Mouse (Mus musculus) heart, postnatal 4 days (tissue): ENCODE results near the gene Pes1. TPM values are rescaled to one million over a fixed set of nuclear protein-coding genes. Genes with fewer than 3 reads are reported as not detected.
"Not testable (repeated sequence)": the region's sequence is repeated elsewhere in the genome, so short reads cannot be mapped to it uniquely, and the experiment has no call there.

Experiments used
- DNase-seq: peaks from one replicate; pipeline ENCODE4 v3.0.0; 2021
- total RNA-seq, 2 experiments: library from RNA; stranded (reverse); gene quantifications; 2 replicates each; pipeline ENCODE4 v1.2.3; 2021

Gene Pes1
- total RNA-seq: 10 to 100 TPM; 41.0 to 42.0 TPM

DNA sequence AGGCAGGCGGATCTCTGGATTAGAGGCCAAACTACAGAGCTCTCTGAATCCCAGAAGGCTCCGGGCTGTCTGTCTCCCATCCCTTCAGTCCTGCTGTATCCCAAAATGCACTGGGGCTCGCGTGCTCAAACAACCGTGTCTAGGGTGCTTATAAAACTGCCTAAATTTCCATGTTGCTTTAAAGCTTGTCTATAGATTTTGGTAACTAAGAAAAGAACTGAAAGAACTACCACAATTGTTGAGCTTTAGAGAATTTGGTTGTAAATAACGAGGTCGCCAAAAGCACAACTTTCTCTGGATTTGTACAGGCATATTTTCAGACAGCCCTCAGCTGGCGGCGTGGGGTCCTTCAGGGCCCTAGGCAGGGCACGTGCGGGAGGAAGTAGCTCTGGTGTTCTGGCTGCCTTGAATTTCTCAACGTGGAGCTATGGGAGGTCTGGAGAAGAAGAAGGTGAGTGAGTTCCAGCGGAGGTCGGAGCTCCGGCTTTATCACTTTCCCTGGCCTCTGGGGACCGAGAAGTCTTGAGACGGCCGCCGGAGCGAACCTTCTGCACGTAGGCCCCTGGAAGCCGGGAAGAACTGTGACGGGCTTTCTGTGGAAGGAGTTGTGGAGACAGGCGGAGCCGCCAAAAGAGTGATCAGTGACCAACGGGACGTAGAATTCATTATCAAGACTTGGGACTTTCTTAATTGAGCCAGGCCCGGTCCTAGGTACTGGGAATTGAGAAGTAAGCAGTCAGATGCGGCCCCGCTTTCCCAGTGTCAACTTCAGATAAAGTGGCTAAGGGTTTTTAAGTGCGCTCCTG lies at the start of gene Pes1:
Gene Pes1, plus strand, starts transcription at position 366 of the 806 bp plus-strand sequence.
- peak; percentile 77 for DNase-seq

DNA sequence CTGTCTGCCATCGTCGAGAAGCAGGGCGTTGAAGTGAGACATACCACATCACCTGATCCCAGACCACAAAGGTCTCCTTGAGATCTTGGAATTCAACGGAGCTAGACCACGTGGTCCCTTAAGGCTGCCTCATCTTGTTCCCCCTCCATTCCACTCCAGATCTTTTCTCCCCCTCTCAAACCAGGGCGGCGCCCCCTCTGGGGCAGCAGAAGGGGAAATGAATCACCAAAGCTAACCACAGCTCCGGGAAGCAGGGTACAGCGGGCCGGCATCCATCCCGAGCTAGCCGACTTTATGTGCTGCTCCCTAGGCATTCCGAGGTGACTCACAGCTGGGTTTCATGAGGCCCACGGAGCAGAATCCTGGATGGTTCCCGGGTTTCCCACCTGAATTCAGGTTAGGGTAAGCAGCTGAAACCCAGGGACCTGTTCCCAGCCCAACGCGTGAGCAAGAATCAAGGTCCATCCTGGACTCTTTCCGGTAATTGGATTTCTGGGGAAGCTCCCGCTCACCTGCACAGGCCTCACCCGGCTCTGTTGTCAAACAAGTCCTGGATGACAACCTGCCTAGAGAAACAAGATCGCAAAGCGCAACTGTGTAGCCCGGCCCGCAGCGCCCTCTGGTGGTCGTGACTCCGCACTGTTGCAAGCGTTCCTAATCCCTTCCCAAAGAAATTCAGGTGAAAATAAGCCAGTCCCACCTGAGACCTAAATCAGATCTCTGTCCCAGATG lies 49.5 kb upstream of the Pes1 start, which contains the start of gene Slc35e4:
Gene Slc35e4, minus strand, starts transcription at position 556 of the 732 bp plus-strand sequence.
- peak; percentile 89 for DNase-seq

GRCm38 (mm10) chr11:3918738-3919137 lies 45.0 kb upstream of the Pes1 start:
- DNase-seq: no peak

DNA sequence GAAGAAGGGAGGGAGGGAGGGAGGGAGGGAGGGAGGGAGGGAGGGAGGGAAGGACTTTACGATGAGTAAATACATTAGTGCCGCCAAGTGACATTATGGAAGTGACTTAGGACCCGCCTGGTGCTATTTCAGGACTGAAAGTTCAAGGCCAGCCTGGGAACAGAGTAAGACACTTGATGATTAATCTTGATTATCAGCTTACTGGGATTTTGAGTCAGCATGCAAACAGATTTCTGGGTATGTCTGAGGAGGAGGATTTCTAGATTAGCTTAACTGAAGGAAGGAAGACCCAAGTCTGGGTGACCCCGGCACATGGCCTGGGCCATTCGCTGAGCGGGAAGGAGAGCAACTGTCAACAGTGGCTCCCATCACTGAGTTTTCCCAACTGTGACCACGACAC lies 43.3 kb upstream of the Pes1 start:
- DNase-seq: no peak

GRCm38 (mm10) chr11:3921281-3921850 lies 42.4 kb upstream of the Pes1 start:
- peak; percentile 41 for DNase-seq

DNA sequence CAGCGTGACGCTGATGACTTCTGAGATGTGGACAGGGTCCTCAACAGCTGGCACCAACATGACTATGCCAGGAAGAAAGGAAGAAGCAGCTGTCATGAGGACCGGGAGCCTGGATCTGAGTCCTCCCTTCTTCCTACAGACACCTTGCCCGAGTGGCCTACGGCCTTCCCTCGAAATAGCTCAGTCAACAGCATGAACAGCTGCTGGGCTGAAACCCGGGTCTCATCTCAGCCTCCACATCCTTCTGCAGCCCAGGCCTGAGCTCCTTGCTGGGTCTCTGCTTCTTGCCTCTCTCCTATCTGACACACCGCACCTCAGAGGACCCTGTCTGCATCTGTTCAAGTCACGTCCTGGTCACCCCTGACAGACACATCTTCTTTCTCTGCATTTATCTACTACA lies 41.7 kb upstream of the Pes1 start:
- no peak for DNase-seq

- DNase-seq: no peak
These were observed 41.0 kb upstream of the Pes1 start for GRCm38 (mm10) chr11:3922731-3923130.

DNA sequence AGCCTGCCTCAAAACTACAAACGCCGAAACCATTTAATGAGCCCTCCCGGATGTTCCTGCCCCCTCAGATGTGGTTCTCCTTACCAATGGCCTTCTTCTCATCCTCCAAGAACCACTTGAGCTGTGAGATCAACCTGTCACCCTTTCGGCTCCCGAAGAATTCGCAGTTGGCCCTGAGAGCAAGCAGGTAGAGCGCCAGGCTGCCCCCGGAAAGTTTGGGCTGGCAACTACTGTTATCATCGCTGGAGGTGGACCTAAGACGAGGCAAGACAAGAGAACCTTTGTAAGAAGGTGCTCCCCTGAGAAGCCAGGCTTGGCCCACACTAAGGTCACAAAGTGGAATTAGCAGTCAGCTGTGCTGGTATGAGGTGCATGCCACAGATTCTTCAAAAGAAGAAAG lies 37.9 kb upstream of the Pes1 start:
- DNase-seq: no peak

DNA sequence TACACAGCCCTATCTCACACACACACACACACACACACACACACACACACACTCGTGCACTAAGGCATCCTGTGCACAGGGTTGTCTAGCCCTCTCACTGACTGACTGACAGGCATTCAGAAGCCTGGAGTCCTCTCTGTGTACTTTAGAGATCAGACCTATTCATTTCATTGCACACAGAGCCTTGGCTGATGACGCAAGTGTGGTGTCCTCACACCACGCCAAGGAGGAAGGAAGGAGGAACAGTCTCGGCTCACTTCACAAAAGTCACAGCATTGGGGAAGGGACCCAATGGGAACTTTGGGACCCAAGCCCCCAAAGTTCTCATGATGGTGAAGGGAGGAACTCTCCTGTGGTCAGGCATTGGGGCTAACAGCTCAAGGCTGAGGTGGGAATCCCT lies 33.8 kb upstream of the Pes1 start:
- peak; percentile 3 for DNase-seq

GRCm38 (mm10) chr11:3930931-3931330 lies 32.8 kb upstream of the Pes1 start:
- peak; percentile 2 for DNase-seq

GRCm38 (mm10) chr11:3931511-3932211 lies 32.1 kb upstream of the Pes1 start, which contains the start of gene Tcn2:
TSS of gene Tcn2 (minus strand) at chr11:3932159.
- DNase-seq: peak; percentile 87

DNA sequence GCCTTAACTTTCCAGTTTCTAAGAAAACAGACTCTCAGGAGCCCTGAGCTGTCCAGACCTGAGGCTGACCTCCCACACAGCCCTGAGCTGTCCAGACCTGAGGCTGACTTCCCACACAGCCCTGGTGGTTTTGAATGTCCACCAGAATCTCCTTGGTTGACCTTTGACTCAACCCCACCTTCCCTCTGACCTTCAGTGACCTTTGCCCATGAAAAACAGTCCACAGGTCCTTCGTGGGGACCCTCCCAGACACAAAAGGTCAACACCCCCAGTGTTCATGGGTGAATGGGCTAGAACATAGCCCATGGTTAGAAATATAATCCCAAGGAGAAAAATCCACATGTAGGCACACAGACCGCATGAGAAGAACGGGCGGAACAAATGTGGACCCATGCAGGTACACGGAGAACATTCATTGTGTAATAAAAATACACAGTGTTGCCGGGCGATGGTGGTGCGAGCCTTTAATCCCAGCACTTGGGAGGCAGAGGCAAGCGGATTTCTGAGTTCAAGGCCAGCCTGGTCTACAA lies 30.0 kb upstream of the Pes1 start:
- no peak for DNase-seq

DNA sequence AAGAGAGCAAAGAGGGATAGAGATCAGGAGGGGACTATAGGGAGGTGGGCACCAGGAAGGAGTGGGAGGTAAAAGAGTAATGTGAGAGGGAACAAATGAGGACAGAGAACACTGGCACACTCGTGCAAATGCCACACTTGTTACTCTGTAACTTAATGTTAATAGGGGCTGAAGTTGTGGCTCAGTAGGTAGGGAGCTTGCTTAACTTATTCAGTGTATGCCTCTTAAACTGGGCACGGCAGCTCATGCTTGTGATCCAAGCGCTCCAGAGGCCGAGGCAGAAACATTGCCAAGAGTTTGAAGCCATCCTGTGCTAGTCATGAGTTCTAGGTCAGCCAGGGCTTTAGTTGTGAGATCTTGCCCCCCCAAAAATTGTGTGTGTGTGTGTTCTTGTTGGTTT lies 28.6 kb upstream of the Pes1 start:
- no peak for DNase-seq

DNA sequence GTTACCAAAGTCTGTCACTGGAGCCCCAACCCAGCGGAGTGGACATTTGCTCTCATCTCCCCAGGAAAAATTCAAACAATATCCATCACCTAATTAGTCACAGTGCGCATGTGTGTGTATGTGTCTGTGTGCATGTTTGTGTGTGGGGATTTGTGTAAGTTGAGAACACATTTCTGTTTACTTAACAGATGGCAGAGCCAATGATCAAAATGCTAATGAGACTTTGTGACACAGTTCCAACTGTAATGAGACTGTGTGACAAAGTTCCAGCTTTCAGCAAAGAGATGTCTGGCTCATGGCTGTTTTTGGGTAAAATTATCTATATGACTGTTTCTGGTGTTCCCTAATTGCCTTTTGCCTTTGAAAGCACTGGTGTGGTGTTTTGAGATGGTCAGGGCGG lies 27.5 kb upstream of the Pes1 start:
- no peak for DNase-seq

DNA sequence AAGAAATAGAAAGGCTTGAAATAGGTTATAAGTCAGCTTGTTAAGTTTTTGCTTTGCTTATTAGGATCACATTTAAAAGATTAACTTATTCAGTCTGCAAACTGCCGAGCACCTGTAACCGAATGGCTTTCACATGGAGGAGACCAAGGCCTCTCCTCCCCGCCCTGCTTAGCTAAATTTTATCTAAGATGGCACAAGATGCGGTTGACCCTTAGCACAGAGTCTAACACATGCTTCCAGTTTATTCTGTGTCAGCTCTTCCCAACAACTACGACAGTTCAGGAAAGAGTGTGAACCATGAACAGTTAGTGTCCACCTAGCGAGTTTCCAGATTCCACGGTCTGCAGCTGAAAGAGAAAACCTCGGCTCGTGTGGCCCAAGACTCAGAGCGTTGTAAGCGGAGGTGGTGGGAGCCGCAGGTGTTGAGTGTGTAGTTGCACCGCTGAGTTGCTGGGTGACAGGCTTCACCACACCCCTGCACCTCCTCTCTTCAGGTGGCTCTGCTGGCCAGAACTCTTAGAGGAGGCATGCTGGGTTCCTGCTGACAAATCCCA lies 26.4 kb upstream of the Pes1 start:
- no peak for DNase-seq

DNA sequence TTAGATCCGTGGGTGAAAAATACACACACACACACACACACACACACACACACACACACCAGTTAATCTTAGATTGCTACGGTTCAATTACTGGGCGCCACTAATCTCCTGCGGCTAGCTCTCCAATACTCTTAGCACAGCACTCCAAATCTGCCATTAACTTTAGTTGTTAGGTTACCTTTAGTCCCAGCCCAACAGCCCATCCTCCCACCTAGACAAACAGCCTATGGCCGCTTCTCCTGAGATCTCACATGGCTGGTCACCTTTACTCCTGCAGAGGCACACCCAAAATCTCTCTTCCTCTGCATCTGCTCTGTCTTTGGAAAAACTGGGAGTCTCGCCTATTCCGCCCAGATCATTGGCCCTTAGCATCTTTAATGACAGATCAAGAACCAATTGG lies 22.4 kb upstream of the Pes1 start:
- DNase-seq: peak; percentile 1

DNA sequence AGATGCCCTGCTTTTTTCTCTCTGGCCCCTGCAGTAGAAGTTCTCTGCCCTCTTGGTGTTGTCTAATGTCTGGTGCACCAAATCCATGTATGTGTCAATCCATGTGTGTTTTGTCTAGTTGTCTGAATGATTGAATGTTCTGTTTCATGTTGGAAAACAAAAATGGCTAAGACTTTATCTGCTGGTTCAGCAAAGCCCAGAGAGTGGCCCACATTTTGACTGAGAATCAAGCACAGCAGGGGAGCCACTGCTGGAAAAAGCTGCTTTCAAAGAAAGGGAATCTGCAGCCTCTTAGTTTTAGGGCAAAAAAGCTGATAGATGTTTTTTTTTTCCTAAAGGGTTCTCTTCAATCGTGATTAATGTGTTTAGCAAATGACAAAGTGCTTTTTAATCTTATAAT lies 17.4 kb upstream of the Pes1 start:
- no peak for DNase-seq

- DNase-seq: not testable (repeated sequence)
These were observed 8.9 kb upstream of the Pes1 start for GRCm38 (mm10) chr11:3954876-3955275.

- DNase-seq: not testable (repeated sequence)
These were observed 8.4 kb upstream of the Pes1 start for GRCm38 (mm10) chr11:3955371-3955770.

- DNase-seq: no peak
These were observed 2.9 kb upstream of the Pes1 start for GRCm38 (mm10) chr11:3960901-3961300.

GRCm38 (mm10) chr11:3961761-3962160 lies 2.0 kb upstream of the Pes1 start:
- no peak for DNase-seq

GRCm38 (mm10) chr11:3963155-3963554 lies 620 bp upstream of the Pes1 start:
- peak; percentile 11 for DNase-seq
